Mouse (Mus musculus) layer of hippocampus, postnatal 14 days (tissue): Measurements from ENCODE around the gene Cpm. TPM values are rescaled to one million over a fixed set of nuclear protein-coding genes. Genes with fewer than 3 reads are reported as not detected.

Experiments
- DNase-seq, 2 experiments: peaks; one replicate each; pipeline ENCODE4 v3.0.0; 2021 to 2022; ENCODE audit warnings: low spot score in 2 of 2, mixed read lengths in 1 of 2
- total RNA-seq, 2 experiments: library from RNA; stranded (reverse); gene quantifications; 2 replicates each; pipeline ENCODE4 v1.2.3; 2021

Gene Cpm
- total RNA-seq, 2 experiments from 2014 or later, result 7.7 to 7.8 TPM

- DNase-seq, result no peak
Measured at GRCm38 (mm10) chr10:117617568-117618345, 11.5 kb upstream of the Cpm start.

GRCm38 (mm10) chr10:117619041-117619861 is 10.0 kb upstream of the Cpm start:
- no peak for DNase-seq

GRCm38 (mm10) chr10:117619862-117620179 is 9.5 kb upstream of the Cpm start:
- no peak for DNase-seq

- DNase-seq, result no peak
Measured at GRCm38 (mm10) chr10:117620530-117620929, 8.8 kb upstream of the Cpm start.

GRCm38 (mm10) chr10:117620934-117621501 is 8.3 kb upstream of the Cpm start:
- DNase-seq, result no peak

GRCm38 (mm10) chr10:117621616-117622533 is 7.4 kb upstream of the Cpm start:
- no peak for DNase-seq

GRCm38 (mm10) chr10:117623358-117623757 is 5.9 kb upstream of the Cpm start:
- no peak for DNase-seq

GRCm38 (mm10) chr10:117624222-117624621 is 5.1 kb upstream of the Cpm start:
- no peak for DNase-seq

GRCm38 (mm10) chr10:117624655-117625497 is 4.4 kb upstream of the Cpm start:
- no peak for DNase-seq

- no peak for DNase-seq
Measured at GRCm38 (mm10) chr10:117625500-117626296, 3.6 kb upstream of the Cpm start.

GRCm38 (mm10) chr10:117626297-117626613 is 3.0 kb upstream of the Cpm start:
- no peak for DNase-seq

GRCm38 (mm10) chr10:117626840-117627615 is 2.3 kb upstream of the Cpm start:
- DNase-seq, result no peak

GRCm38 (mm10) chr10:117627616-117627930 is 1.7 kb upstream of the Cpm start:
- no peak for DNase-seq

- DNase-seq, result no peak
Measured at GRCm38 (mm10) chr10:117627949-117628348, 1.4 kb upstream of the Cpm start.

- DNase-seq, result no peak
Measured at GRCm38 (mm10) chr10:117628363-117629168, 734 bp upstream of the Cpm start.

- no peak for DNase-seq
Measured at GRCm38 (mm10) chr10:117630176-117630575, 876 bp downstream of the Cpm start.

- DNase-seq, result no peak
Measured at GRCm38 (mm10) chr10:117630810-117631209, 1.5 kb downstream of the Cpm start.
